Mouse (Mus musculus): ENCODE data around the gene Mt1.

- TF ChIP-seq CTCF (IDR thresholded peaks at IDR 0.05; ENCODE audit: low read depth) (no peak), EP300 (IDR thresholded peaks at IDR 0.05; ENCODE audit: low read depth) (no peak)
These were observed 42.7 kb upstream of the Mt1 start for GRCm38 (mm10) chr8:94136192-94136591.

Data from liver, embryonic 14.5 days (tissue).